Mouse (Mus musculus) MEL (cell line): ENCODE data around the gene Hrh2. TPM values are rescaled to one million over a fixed set of nuclear protein-coding genes. Genes with fewer than 3 reads are reported as not detected.

ENCODE experiments used
- DNase-seq: peaks from one replicate; pipeline ENCODE4 v3.0.0; 2011; ENCODE audit warnings: low read depth, low spot score
- H3K27ac ChIP-seq: 2 replicates; pipeline ENCODE4 v1.5.1; 2012; ENCODE audit warnings: low read depth, mild to moderate bottlenecking, control low read depth, low read length, moderate library complexity; ENCODE audit not compliant: control insufficient read depth
- H3K27me3 ChIP-seq, 2 experiments: fragments of 150-350 bp in 1 of 2; sonication (generic) in 1 of 2; 2 replicates each; pipeline ENCODE4 v1.6.1; 2012; ENCODE audit warnings: low read length in 2 of 2, mild to moderate bottlenecking in 2 of 2, improper control_type of control experiment in 1 of 2, moderate library complexity in 1 of 2; ENCODE audit not compliant: insufficient read depth in 2 of 2, control insufficient read depth in 1 of 2
- H3K36me3 ChIP-seq, 2 experiments: 2 replicates each; pipeline ENCODE4 v1.6.1; 2012 to 2014; ENCODE audit warnings: low read length in 2 of 2, improper control_type of control experiment in 1 of 2, inconsistent platforms in 1 of 2, mild to moderate bottlenecking in 1 of 2; ENCODE audit not compliant: insufficient read depth in 2 of 2, control insufficient read depth in 1 of 2
- H3K4me1 ChIP-seq, 2 experiments: fragments of 150-350 bp in 1 of 2; sonication (generic) in 1 of 2; 2 replicates each; pipeline ENCODE4 v1.6.1; 2012; ENCODE audit warnings: low read length in 2 of 2, improper control_type of control experiment in 1 of 2, mild to moderate bottlenecking in 1 of 2; ENCODE audit not compliant: insufficient read depth in 2 of 2, control insufficient read depth in 1 of 2
- H3K4me3 ChIP-seq, 2 experiments: fragments of 150-350 bp in 1 of 2; sonication (generic) in 1 of 2; 2 replicates each; pipeline ENCODE4 v1.5.1; 2012; ENCODE audit warnings: low read depth in 2 of 2, low read length in 2 of 2, mild to moderate bottlenecking in 2 of 2, moderate library complexity in 2 of 2, control low read depth in 1 of 2, improper control_type of control experiment in 1 of 2; ENCODE audit not compliant: control insufficient read depth in 1 of 2, insufficient read depth in 1 of 2
- H3K79me2 ChIP-seq: 2 replicates; pipeline ENCODE4 v1.6.1; 2012; ENCODE audit warnings: mild to moderate bottlenecking, low read length, moderate library complexity; ENCODE audit not compliant: control insufficient read depth, poor library complexity, insufficient read depth
- H3K9ac ChIP-seq: 2 replicates; pipeline ENCODE4 v1.6.1; 2012; ENCODE audit warnings: low read depth, mild to moderate bottlenecking, control low read depth, low read length, moderate library complexity; ENCODE audit not compliant: control insufficient read depth, poor library complexity, severe bottlenecking
- H3K9me3 ChIP-seq: fragments of 150-350 bp; sonication (generic); replicated peaks from 2 replicates; pipeline ENCODE4 v1.6.1; 2012; ENCODE audit warnings: mild to moderate bottlenecking, low read length, improper control_type of control experiment, moderate library complexity; ENCODE audit not compliant: insufficient read depth
- CHD1 ChIP-seq: IDR thresholded peaks from 2 replicates; pipeline ENCODE4 v1.6.1; 2012; ENCODE audit warnings: low read depth, mild to moderate bottlenecking, inconsistent platforms, low read length, improper control_type of control experiment
- CHD2 ChIP-seq: IDR thresholded peaks from 2 replicates; pipeline ENCODE4 v1.6.1; 2011; ENCODE audit warnings: low read length, improper control_type of control experiment
- E2F4 ChIP-seq: IDR thresholded peaks from 2 replicates; pipeline ENCODE4 v1.6.1; 2011; ENCODE audit warnings: low read depth, low read length, improper control_type of control experiment, borderline replicate concordance
- ELF1 ChIP-seq: IDR thresholded peaks from 2 replicates; pipeline ENCODE4 v1.6.1; 2014; ENCODE audit warnings: low read depth, mild to moderate bottlenecking, inconsistent platforms, low read length, improper control_type of control experiment, moderate library complexity
- EP300 ChIP-seq, 2 experiments: IDR thresholded peaks; 2 replicates each; pipeline ENCODE4 v1.6.1; 2011; ENCODE audit warnings: improper control_type of control experiment in 2 of 2, low read length in 2 of 2, low read depth in 1 of 2, mild to moderate bottlenecking in 1 of 2
- GABPA ChIP-seq: IDR thresholded peaks from 2 replicates; pipeline ENCODE4 v1.6.1; 2012; ENCODE audit warnings: low read depth, mild to moderate bottlenecking, inconsistent platforms, low read length, improper control_type of control experiment, moderate library complexity
- GATA1 ChIP-seq: IDR thresholded peaks from 2 replicates; pipeline ENCODE4 v1.6.1; 2011; ENCODE audit warnings: low read depth, low read length, improper control_type of control experiment
- JUND ChIP-seq: IDR thresholded peaks from 2 replicates; pipeline ENCODE4 v1.6.1; 2011; ENCODE audit warnings: low read depth, mild to moderate bottlenecking, improper control_type of control experiment, low read length
- KAT2A ChIP-seq: conservative IDR thresholded peaks from 2 replicates; pipeline ENCODE4 v1.6.1; 2012; ENCODE audit warnings: low read depth, low read length, improper control_type of control experiment, inconsistent platforms
- MAFK ChIP-seq: IDR thresholded peaks from 2 replicates; pipeline ENCODE4 v1.6.1; 2011; ENCODE audit warnings: low read depth, mild to moderate bottlenecking, low read length, improper control_type of control experiment, borderline replicate concordance
- MEF2A ChIP-seq: IDR thresholded peaks from 2 replicates; pipeline ENCODE4 v1.6.1; 2014; ENCODE audit warnings: low read depth, mild to moderate bottlenecking, inconsistent platforms, low read length, improper control_type of control experiment; ENCODE audit not compliant: poor library complexity, insufficient replicate concordance, severe bottlenecking; ENCODE audit errors: extremely low read depth
- MXI1 ChIP-seq: IDR thresholded peaks from 2 replicates; pipeline ENCODE4 v1.6.1; 2011; ENCODE audit warnings: mild to moderate bottlenecking, low read depth, low read length, improper control_type of control experiment
- MYC ChIP-seq: IDR thresholded peaks from 2 replicates; pipeline ENCODE4 v1.6.1; 2011; ENCODE audit warnings: low read depth, mild to moderate bottlenecking, low read length, improper control_type of control experiment, moderate library complexity
- NELFE ChIP-seq: IDR thresholded peaks from 2 replicates; pipeline ENCODE4 v1.6.1; 2011; ENCODE audit warnings: low read depth, low read length, improper control_type of control experiment
- POLR2A ChIP-seq, 2 experiments: IDR thresholded peaks; 2 replicates each; pipeline ENCODE4 v1.6.1; 2011 to 2012; ENCODE audit warnings: low read length in 2 of 2, mild to moderate bottlenecking in 2 of 2, control low read depth in 1 of 2, improper control_type of control experiment in 1 of 2, low read depth in 1 of 2, moderate library complexity in 1 of 2; ENCODE audit not compliant: control insufficient read depth in 1 of 2, insufficient read depth in 1 of 2, poor library complexity in 1 of 2
- SIN3A ChIP-seq: IDR thresholded peaks from 2 replicates; pipeline ENCODE4 v1.6.1; 2012; ENCODE audit warnings: low read length, improper control_type of control experiment, inconsistent platforms
- TAL1 ChIP-seq: IDR thresholded peaks from 2 replicates; pipeline ENCODE4 v1.6.1; 2012; ENCODE audit warnings: mild to moderate bottlenecking, inconsistent platforms, low read length, moderate library complexity, mixed read lengths
- TCF12 ChIP-seq: IDR thresholded peaks from 2 replicates; pipeline ENCODE4 v1.6.1; 2014; ENCODE audit warnings: low read depth, mild to moderate bottlenecking, inconsistent platforms, low read length, improper control_type of control experiment, moderate library complexity
- UBTF ChIP-seq: IDR thresholded peaks from 2 replicates; pipeline ENCODE4 v1.6.1; 2012; ENCODE audit warnings: low read depth, mild to moderate bottlenecking, inconsistent platforms, low read length, improper control_type of control experiment, moderate library complexity, borderline replicate concordance; ENCODE audit not compliant: insufficient read depth
- ZC3H11A ChIP-seq: IDR thresholded peaks from 2 replicates; pipeline ENCODE4 v1.6.1; 2012; ENCODE audit warnings: low read depth, mild to moderate bottlenecking, inconsistent platforms, low read length, improper control_type of control experiment
- ZMIZ1 ChIP-seq: IDR thresholded peaks from 2 replicates; pipeline ENCODE4 v1.6.1; 2012; ENCODE audit warnings: low read depth, mild to moderate bottlenecking, inconsistent platforms, low read length, improper control_type of control experiment, moderate library complexity
- ZNF384 ChIP-seq: IDR thresholded peaks from 2 replicates; pipeline ENCODE4 v1.6.1; 2012; ENCODE audit warnings: low read depth, mild to moderate bottlenecking, inconsistent platforms, low read length, improper control_type of control experiment
- polyA plus RNA-seq, 2 experiments: library from polyadenylated mRNA; stranded (reverse) in 1 of 2; unstranded in 1 of 2; fragments of >175 nt in 1 of 2; fragments of >200 nt in 1 of 2; gene quantifications; 2 replicates each; pipeline versions ENCODE4 v1.2.1 to v1.2.4; 2012; ENCODE audit warnings: low replicate concordance in 2 of 2, low read depth in 1 of 2; ENCODE audit not compliant: insufficient read length in 2 of 2, insufficient read depth in 1 of 2, missing spikeins in 1 of 2
- total RNA-seq: library from RNA; depleted of rRNA; stranded (reverse); fragments of 300-350 nt; gene quantifications from 2 replicates; pipeline ENCODE4 v1.2.3, GENCODE M21; 2012

The Hrh2 gene
- total and polyA plus RNA-seq, 3 experiments, result 0.07 TPM; not detected in 2

DNA sequence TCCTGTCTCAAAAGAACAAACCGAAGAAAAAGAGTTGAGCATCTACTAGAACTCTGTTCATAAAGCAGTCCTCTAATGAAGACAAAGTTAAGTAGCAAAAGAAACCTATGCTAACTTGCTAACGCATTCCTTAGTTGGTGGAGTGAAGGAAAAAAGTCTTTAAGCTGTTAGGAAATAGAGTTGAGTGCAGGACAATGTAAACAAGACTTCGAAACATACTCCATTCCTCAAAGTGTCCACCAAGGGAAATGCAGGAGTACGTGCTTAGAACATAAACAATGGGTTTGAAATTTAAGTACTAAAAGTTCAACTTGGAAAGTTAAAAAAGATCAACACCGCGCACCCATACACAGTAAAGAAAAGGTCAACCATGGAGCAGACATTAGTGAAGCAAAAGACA lies 38.2 kb downstream of the Hrh2 start:
- Histone ChIP-seq H3K9me3 (no peaks in the 10 kb centered on the region), H3K4me1 (no peaks in the 10 kb centered on the region), H3K27me3 (peaks cover 1 to 10% of the 10 kb centered on the region in 2 experiments; a peak in 3 of 4 replicates), H3K9ac (no peak overlapping the region), H3K4me3 (no peak overlapping the region), H3K36me3 (no peaks in the 10 kb centered on the region), H3K27ac (no peak overlapping the region), H3K79me2 (no peaks in the 10 kb centered on the region)
- TF ChIP-seq MXI1 (no peak), MAFK (no peak), JUND (no peak), ELF1 (no peak), SIN3A (no peak), TAL1 (no peak), EP300 (IDR thresholded peaks at IDR 0.05; ENCODE audit: low read depth in 1 of 2, low read length in 2 of 2) (no peak), KAT2A (no peak), GATA1 (no peak), MEF2A (no peak)
- DNase-seq, result no peak

DNA sequence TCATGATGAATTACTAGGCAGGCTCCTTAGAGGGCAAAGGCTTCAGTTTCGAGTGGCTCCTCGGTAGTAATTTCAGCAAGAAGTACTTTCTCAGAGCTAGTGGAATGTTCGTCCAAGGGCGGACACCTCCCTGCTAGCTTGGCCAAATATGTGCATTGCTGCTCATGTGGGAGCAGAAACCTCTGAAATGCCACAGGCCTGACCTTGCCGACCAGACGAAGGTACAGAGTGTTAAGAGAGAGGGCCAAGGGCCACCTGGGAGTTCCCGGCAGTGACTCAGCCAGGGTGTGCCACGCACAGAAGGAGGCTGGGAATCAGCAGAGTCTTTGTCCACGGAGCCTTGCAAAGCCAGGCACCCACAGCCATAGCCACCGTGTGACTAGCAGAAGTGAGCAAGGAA lies 39.9 kb downstream of the Hrh2 start:
- Histone ChIP-seq H3K4me3 (no peak overlapping the region), H3K27ac (no peak overlapping the region), H3K79me2 (no peaks in the 10 kb centered on the region)
- TF ChIP-seq CHD1 (no peak), E2F4 (no peak)
- TF ChIP-seq, all 39 proteins: peak for 0
- no peak overlapping the region for H3K9ac ChIP-seq
- no peaks in the 10 kb centered on the region for H3K4me1 ChIP-seq
- no peaks in the 10 kb centered on the region for H3K36me3 ChIP-seq
- H3K27me3 ChIP-seq, result peaks cover 4 to 11% of the 10 kb centered on the region in 2 experiments; a peak in 3 of 4 replicates
- H3K9me3 ChIP-seq, result no peaks in the 10 kb centered on the region
- no peak for DNase-seq

DNA sequence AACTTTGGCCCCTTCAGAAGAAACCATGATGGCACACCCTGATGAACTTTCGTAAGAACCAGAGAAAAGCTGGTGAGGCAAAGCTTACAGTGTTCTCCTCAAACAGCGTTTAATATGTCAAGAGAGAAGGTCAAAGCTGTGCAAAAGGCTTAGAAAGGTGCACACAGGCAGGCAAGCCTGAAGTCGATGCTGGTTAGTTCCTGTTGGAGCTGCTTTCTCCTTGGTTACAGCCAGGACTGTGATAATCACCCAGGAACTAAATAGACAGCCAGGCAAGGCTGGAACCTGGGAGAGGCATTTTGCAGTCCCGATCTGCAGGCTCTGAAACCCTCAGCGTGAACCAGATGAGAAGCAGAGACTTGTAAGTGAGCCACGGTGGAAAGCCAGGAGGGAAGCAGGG lies 45.6 kb downstream of the Hrh2 start:
- Histone ChIP-seq H3K36me3 (no peaks in the 10 kb centered on the region), H3K4me1 (no peaks in the 10 kb centered on the region), H3K4me3 (no peak overlapping the region), H3K9ac (no peak overlapping the region), H3K9me3 (no peaks in the 10 kb centered on the region), H3K79me2 (no peaks in the 10 kb centered on the region), H3K27me3 (peaks cover 3 to 12% of the 10 kb centered on the region in 2 experiments; a peak in 3 of 4 replicates), H3K27ac (no peak overlapping the region)
- TF ChIP-seq MXI1, result no peak
- TF ChIP-seq GABPA, result no peak
- no peak for TF ChIP-seq ELF1
- TF ChIP-seq ZMIZ1, result no peak
- no peak for TF ChIP-seq NELFE
- no peak for TF ChIP-seq POLR2A (IDR thresholded peaks at IDR 0.05; ENCODE audit: control insufficient read depth in 1 of 2, insufficient read depth in 1 of 2, low read depth in 1 of 2, low read length in 2 of 2, poor library complexity in 1 of 2)
- no peak for TF ChIP-seq EP300 (IDR thresholded peaks at IDR 0.05; ENCODE audit: low read depth in 1 of 2, low read length in 2 of 2)
- TF ChIP-seq CHD2, result no peak
- no peak for TF ChIP-seq JUND
- no peak for TF ChIP-seq TCF12
- TF ChIP-seq SIN3A, result no peak
- TF ChIP-seq ZC3H11A, result no peak
- TF ChIP-seq UBTF, result no peak
- no peak for TF ChIP-seq ZNF384
- no peak for TF ChIP-seq MYC
- no peak for TF ChIP-seq KAT2A
- DNase-seq, result no peak
